Mouse (Mus musculus): ENCODE measurements at regions not wholly inside any gene's neighbourhood (a gene's known extent, or its start where the extent isn't known, plus 50 kb on each side); places are given as distances from the start of the nearest gene placed in this dataset.
"Not testable (repeated sequence)": the region's sequence is repeated elsewhere in the genome, so short reads cannot be mapped to it uniquely, and the experiment has no call there.

DNA sequence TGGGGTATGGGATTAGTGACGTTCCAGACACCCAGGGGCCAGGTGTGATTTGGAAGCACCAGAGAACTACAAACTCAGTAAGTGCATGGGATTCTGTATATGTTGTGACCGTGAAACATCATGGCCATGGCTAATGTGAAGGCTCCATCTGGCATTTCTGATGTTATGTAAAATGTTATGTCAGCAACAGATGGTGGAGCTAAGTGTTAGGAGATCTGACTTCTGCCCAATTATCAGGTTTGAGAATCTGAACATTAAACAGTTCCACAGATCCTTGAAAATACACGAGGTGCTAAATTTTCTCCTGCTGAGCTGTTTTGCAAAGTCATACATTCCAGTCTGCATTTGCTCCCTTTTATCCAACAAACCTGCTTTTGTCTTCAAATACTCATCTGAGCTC is 223.6 kb upstream of the Egfl6 start:
- DNase-seq (ENCODE audit: low read depth, low spot score), result no peak

DNA sequence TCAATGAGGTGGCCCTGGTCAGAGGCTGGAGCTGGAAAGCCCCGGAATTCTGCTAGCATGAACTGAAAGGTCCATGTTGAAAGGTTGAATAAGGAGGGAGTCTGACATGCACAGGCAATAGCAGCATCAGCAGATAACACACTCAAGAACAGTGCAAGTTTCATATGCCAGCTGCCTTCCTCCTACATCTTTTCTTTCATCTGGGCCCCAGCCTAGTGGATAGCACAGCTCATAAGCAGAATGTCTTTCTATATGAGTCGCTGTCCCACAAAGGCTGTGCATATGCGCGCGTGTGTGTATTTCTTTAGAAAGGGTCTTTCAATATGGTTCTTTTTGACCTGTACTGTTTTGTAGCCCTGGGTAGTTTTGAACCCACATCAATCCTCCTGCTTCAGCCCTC is 222.7 kb upstream of the Egfl6 start:
- DNase-seq (ENCODE audit: low read depth, low spot score), result peak; percentile 4

DNA sequence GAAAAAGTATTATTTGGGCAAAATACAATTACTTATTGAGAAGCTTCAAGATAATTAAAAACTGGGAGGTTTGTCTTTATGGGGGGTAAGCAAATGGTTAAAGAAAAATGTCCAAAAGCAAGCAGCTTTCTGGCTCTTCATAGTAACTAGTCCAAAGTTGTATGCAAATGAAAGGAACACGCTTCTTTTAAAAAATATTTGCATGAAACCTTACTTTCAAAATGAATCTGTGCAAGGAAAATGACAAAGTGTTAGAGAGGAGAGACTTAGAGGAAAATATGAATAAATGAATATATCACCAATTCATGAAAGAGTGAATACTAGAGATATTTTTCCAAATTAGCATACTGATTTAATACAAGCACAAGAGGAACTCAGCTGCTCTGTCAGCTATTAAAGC is 220.4 kb upstream of the Egfl6 start:
- DNase-seq (ENCODE audit: low read depth, low spot score), result no peak

DNA sequence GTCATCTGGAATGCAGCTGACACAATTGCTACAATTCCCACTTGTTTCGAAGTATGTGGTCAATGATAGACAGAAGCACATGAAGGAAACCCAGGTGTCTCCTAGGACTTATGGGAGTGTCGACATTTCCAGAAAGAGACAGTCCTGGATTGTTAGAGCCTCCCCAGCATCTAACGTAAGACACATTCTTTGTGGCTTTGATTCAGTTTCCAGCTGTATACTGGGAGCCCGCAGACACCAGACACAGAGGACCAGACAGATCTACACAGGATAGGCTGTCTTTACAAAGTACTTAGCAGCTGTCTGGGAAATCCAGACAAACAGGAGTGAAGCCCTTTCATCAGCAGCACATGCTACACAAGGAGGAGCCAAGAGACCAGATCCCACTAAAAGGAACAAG is 220.0 kb upstream of the Egfl6 start:
- DNase-seq (ENCODE audit: low read depth, low spot score), result no peak

DNA sequence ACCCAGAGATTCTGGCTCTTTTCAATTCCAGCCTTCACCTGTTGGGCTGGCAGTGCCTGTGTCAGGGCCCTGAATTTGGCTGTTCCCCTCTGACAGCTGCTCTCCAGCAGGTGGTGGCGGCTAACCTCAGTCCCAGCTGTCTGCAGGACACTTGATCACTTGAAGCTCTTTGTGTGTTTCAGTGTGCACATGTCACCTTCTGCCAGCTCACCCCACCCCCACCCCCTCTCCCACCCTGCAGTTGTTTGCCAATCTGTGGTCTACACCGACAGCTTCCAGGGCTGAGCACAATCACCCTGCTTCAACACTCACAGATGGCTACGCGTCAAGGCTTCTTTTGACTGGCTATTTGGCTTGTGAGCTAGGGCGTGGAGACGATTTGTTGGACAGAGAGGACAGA is 217.7 kb upstream of the Egfl6 start:
- DNase-seq (ENCODE audit: low read depth, low spot score), result peak; percentile 22

DNA sequence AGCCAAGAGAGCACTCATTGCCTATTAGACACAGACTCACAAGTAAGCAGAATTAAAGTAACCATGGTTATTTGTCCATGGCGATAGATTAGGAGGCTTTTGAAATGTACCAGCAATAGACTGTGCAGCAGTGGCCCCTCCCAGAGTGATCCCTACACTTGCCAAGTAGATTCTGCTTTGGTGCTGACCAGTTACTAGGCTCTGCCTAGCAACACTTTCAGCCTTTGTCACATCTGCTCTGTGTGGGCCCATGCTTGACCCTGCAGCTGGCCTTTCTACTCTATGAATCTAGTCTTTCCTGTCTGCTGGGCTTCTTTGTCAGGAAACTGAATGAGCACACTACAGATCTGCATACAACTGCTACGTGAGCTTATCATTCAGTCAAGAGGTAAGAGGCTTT is 215.5 kb upstream of the Egfl6 start:
- no peak for DNase-seq (ENCODE audit: low read depth, low spot score)

DNA sequence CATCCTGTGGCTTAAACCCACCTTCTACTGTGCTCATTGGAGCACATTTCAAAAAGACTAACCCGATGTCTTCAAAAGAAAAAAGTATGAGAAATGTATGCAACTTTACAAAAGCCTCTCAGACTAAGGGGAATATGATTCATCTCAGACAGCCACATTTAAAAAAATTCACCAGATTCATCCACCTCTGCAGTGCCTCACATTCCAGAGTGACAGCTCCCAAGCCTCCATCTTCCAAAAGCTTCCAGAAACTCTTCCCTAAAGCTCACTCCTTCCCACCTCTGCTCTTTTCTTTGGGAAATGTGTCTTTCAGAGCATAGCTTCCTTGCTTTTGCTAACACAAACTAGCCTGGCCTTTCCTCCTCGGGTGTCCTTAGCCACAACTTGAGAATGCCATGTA is 210.1 kb upstream of the Egfl6 start:
- DNase-seq (ENCODE audit: low read depth, low spot score), result no peak

DNA sequence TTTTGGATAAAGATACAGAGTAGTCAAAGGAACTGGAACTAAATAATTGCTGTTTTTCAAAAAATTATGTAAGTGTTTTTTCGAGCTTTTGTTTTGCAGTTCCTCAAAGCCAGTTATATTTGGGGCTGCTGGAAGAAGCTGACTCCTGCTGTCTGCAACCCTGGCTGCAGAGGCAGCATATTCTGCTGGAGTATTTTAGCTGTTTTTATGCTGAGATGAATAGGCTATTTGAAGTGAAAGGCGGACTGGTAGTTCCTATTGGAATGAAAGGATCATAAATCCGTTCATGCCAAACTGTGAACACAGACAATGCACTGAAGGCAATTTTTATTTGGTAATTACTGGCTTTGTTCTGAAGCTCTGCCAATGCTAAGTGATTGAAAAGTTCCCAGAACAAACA is 203.5 kb upstream of the Egfl6 start:
- DNase-seq (ENCODE audit: low read depth, low spot score), result no peak

DNA sequence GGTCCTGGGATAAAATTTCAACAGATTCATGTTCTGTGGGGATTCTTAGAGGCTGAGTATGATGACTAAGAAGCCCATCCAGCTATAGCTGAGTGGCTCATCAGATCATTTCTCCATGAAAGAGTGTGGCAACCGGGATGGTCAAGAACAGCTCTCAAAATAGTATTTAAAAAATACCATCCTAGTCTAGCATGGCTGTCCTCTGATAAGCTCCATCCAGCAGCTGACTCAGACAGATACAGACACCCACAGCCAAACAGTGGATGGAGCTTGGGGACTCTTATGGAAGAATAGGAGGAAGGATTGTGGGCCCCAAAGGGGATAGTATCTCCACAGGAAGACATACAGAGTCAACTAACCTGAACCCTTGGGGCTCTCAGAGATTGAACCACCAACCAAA is 201.6 kb upstream of the Egfl6 start:
- DNase-seq (ENCODE audit: low read depth, low spot score), result not testable (repeated sequence)

DNA sequence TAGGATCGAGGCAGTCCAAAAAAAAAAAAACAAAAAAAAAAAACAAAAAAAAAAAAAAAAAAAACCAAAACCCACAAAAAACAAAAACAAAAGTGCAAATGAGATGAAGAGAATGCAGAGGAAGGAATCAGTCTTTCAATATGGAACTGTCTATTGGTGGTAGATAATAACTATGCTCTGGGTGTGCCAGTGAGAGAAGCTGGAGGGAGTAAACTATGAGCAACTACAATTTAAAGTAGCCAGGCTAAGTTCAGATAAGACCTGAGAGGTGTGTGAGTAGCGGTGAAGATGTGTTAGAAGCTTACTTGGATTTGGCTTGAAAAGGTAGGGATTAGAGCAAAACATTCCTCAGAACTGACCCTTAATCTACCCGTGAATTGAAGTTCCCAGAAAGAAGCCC is 200.1 kb upstream of the Egfl6 start:
- DNase-seq (ENCODE audit: low read depth, low spot score), result no peak

DNA sequence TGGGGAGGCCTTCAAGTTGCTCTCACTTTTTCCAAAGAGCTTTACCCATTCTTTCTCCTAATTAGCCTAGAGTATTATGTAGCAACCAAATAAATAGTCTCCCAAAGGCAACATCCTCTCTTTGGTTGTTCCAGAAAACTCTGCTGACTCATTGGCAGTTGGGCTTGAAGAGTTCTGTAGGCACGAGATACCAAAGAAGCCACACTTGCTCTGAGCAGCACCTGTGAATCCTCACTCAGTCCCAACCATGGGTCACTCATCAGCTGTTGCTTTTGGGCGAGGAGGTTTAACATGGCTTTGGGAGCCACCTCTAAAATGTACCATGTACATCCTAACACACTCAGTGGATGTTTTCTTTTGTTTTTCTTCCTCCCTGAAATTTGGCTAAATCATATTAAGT is 197.9 kb upstream of the Egfl6 start:
- no peak for DNase-seq (ENCODE audit: low read depth, low spot score)

DNA sequence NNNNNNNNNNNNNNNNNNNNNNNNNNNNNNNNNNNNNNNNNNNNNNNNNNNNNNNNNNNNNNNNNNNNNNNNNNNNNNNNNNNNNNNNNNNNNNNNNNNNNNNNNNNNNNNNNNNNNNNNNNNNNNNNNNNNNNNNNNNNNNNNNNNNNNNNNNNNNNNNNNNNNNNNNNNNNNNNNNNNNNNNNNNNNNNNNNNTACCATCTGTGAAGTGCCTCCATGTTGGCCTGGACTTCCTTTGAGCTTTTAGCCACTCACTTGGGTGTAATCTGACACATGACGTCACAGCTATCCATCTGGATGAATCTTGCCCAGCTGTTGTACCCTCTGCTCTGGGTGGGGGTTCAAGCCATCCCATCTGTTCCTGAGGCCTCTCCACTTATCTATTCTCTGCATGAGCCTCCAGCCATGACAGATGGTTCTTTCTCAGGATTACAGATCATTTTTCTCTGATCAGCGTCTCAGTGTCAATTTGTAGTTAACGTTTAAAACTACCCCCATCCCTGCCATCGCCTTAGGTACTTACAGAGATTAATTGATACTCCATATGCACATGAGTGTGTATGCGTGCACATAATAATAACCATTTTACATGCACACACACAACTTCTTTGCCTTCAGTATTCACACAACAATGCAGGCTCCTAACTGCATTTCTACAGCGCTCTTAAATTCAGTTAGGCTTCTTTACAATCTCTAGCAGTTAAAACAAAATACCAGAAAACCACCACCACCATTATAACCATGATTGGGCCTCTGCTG is 194.0 kb upstream of the Egfl6 start:
- DNase-seq (ENCODE audit: low read depth, low spot score), result no peak

DNA sequence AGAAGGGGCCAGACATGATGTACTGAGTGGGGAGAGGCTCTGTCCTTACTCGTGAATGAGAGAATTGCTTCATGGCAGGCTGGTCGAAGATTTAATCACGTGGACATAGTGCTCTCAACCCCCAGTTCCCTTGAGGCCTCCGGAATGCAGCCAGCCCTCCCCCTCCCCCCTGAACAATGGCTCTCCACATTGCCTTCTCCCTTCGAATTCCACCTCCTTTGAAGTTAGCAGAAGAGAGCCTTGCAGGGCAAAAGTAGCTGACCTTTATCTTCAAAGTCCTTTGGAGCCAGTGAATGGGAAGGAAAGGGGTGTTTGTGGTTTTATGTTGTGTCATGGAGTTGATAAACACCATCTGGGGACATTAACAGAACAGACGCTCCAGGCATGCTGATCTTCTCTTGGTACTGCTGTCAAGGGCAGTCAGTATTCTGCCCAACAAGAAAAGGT is 187.9 kb upstream of the Egfl6 start:
- DNase-seq (ENCODE audit: low read depth, low spot score), result no peak

DNA sequence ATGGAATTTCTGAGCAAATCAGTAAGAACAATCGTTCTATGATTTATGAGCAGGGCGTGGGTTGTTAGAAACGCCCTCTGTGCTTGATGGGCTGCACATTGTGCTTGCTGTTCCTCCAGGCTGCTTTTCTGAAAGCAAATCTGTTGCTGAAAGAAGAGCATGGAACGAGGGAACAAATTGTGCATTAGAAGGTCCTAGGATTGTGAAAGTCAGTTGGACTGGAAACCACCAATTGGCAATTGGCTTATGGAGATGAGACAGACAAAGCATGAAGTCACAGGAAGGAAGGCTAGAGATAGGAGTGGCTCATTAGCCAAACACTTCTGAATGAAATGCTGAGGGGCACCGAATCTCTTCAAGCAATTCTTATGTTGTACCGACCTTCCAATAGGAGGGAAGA is 181.5 kb upstream of the Egfl6 start:
- DNase-seq (ENCODE audit: low read depth, low spot score), result no peak

DNA sequence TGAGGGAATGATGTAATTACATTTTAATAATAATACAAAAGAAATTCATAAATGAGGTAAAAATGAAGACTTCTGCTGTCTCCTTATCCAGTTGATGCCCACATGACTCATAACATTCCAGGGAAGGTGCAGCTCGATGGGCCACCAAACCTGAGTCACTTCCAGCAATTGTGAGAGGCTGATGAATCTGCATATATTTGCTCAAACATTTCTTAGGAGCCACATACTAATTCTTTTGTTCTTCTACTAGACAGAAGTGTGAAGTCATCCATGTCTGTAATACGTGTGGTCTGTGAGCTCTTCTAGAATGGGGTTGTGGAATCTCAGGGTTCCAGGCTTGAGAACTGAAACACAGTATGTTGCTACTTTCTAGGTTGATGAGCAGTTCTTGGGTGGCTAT is 180.1 kb upstream of the Egfl6 start:
- DNase-seq (ENCODE audit: low read depth, low spot score), result no peak

DNA sequence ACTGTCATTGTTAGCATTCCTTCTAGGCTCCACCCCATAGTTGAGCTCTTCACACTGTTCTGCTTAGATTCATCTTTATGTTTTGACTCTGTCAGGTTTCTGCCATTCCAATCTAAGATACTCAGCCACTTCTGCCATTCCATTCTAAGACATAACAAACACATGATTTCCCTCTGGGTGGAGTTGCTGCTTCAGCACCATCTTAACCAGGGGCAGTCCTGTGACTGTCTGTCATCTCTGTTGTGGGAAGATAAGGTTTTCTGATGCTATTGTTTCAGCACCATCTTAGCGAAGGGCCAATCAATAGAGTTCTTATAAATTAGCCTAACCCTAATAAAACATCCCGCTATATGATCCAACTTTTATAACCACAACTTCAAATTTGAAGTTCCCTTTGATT is 176.6 kb upstream of the Egfl6 start:
- no peak for DNase-seq (ENCODE audit: low read depth, low spot score)

DNA sequence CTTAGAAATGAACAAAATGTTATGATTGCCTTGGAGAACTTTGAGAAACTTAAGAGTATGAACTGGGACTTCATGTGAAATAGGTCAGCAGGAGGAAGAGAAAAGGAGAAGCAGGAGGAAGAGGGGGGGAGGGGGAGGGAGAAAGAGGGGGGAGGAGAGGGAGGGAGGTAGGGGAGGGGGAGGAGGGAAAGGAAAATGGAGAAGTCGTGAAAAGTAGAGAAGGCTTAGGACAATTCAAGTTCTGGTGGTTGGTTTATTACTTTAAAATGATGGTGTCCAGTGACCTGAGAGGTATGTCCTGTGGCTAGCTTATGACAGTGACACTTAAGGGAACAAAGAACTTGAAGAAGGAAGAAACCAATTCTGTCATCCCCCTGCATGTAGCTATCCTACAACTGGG is 171.6 kb upstream of the Egfl6 start:
- DNase-seq (ENCODE audit: low read depth, low spot score), result no peak

DNA sequence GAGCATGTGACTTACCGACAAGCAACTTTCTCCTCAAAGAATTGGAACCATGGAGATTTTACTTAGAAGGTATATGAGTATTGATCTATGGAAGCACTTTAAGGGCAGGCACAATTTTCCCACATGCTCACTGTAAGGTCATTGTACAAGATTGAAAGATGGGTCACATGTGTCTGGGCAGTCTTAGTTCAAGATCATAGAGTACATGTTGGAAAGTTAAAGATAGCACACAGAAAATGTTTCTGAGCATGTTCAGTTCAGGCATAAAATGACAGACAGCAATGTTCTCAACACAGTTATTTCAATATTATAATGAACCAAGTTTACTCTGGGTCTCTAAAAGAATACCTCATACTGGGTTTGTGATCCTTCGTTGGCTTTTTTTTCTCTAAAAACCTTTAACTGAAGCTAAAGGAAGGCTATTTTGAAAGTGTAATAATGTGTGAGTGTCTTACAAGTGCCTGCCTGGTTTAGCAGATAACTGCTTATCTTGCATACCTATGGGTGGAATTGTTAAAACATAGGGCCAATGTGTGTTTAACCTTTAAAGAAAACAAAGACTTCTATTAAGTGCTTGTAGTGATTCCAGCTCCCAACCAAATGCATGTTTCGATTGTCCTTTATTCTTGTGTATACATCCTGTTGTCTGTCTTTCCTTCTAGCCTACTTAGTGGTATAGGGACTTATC is 169.6 kb upstream of the Egfl6 start:
- no peak for DNase-seq (ENCODE audit: low read depth, low spot score)

DNA sequence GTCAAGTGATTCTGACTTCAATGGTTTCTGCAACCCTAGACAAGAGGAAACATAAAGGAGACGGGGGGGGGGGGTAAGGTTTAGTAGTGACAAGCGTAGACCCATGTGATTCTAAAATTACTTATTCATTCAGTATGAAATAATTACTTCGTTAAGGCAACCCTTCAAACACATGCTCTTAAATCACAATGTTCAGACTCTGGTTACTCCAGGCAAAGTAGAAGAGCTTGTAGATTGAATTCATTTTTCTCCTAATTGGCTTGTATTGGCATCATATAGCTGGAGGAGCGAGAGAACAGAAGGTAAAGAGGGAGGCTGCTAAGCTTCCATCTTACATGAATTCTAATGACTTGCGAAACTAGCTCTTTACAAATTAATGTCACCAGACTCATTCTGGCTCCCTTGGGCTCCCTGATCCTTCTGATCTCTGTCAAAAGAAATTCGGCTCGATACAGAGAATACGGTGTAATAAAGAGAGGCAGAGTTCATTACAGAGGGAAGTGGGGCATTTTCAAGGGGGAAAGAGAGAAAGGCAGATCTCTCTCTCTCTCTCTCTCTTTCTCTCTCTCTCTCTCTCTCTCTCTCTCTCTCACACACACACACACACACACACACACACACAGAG is 163.6 kb upstream of the Egfl6 start:
- no peak for DNase-seq (ENCODE audit: low read depth, low spot score)

DNA sequence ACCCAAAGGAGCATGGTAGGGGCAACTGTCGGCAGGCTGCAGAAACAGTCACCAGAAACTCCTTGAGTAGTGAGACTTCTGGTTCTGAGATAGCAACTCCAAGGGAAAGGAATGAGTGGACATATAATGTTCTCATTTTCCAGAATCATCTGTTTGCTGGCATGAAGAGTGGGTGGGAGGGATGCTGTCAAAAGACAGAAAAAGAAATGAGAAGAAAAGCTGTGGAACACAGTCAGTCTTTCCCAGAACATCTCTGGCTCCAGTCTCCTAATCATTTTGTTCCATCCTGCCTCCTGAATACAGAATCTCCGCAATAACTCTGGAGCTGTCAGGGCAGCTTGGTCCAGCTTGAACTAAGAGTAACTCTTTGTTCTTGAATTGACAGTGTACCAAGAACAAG is 145.8 kb upstream of the Egfl6 start:
- no peak for DNase-seq (ENCODE audit: low read depth, low spot score)

DNA sequence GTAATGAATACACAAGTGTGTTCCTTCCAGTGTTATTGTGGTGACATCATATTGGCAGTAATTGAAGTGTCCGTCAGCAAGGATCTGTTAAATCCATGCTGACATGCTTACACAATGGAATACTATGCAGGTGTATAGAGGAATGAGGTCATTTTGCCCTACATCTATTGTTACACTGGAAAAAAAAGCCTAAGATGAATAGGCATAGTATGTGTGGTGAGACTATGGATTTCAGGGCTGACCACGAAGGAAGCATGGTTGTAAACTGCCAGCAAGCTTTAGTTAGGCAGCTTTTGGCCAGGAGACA is 143.1 kb upstream of the Egfl6 start:
- no peak for DNase-seq (ENCODE audit: low read depth, low spot score)

DNA sequence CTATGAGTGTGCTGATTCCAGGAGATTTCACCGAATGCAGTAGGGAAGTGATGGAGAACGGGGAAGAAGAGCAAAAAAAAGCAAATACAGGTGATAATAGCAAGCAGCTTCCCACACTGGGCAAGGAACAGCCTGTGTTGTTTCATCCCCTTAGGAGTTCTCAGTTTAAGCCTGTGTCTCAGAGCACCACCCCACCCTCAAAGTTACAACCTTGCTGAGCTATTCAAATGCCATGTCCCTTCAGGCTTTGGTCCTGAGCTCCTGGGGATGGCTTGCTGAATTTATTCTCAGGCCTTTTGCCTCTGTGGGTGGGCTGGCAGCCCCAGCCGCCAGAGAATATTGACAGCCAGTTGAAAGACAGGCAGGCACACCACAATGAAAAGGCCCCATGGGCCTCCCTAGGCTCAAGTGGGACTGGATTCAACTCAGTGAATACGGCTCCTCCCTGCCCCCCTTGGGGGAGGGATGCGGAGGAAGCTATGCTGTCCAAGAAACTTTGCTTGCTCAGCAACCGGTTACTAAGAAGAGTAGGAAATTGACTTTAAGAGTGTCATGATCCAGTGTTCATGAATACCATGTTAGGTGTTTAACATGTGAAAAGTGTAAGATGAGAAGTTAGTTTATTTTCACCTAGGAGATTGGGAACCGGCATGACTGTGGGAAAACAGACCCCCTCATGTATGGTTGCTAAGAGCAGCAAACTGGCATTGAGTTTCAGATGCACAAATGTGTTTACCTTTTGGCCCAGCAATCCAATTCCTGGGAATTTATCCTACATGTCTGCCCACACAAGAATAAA is 142.5 kb upstream of the Egfl6 start:
- no peak for DNase-seq (ENCODE audit: low read depth, low spot score)

Data from CD4-positive, CD25-positive, alpha-beta regulatory T cell, adult 2 months (primary cell).